Mouse (Mus musculus): ENCODE measurements around the gene Olfr270. TPM values are rescaled to one million over a fixed set of nuclear protein-coding genes. Genes with fewer than 3 reads are reported as not detected.

Olfr270 gene
- not detected in 2 replicates for polyA plus RNA-seq (2016; fragmentation: Nextera tagmentation; extraction: Ambion mirVana)

DNA sequence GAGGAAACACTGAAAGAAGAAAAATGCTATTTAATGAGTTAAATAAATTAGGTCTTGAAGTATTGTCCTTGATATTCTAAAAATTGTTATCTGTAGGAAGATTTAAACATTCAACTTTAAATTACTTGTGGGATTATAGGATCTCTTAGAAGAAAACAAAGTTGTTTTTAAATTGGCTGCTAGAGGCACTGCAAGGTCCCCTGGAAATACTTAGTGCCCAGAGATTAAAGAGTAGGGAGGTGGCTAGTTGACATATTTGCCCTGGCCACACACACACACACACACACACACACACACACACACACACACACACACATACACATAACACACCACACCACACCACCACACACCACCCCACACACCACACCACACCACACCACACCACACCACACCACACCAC lies at the start of gene Olfr270:
TSS of gene Olfr270 (plus strand) at position 301 of the 400 bp plus-strand sequence.
- no peaks in the 10 kb centered on the region for H3K36me3 ChIP-seq
- no peak within 1 kb of the TSS for H3K4me3 ChIP-seq
- DNase-seq (ENCODE audit: low spot score), result no peak
- no peaks in the 10 kb centered on the region for H3K4me1 ChIP-seq
- no peaks in the 10 kb centered on the region for H3K27me3 ChIP-seq (ENCODE audit: insufficient read depth, poor library complexity, severe bottlenecking)
- no peaks in the 10 kb centered on the region for H3K9me3 ChIP-seq
- H3K27ac ChIP-seq, result no peak within 1 kb of the TSS

GRCm38 (mm10) chr4:52916659-52917310 lies 47.6 kb upstream of the Olfr270 start:
- no peak overlapping the region for H3K27ac ChIP-seq
- no peaks in the 10 kb centered on the region for H3K27me3 ChIP-seq (ENCODE audit: insufficient read depth, poor library complexity, severe bottlenecking)
- no peak overlapping the region for H3K4me3 ChIP-seq
- WGBS, result 82% methylated on average over 6 of the region's 6 CpGs
- DNase-seq (ENCODE audit: low spot score), result no peak
- no peaks in the 10 kb centered on the region for H3K4me1 ChIP-seq
- no peaks in the 10 kb centered on the region for H3K36me3 ChIP-seq
- H3K9me3 ChIP-seq, result no peaks in the 10 kb centered on the region

DNA sequence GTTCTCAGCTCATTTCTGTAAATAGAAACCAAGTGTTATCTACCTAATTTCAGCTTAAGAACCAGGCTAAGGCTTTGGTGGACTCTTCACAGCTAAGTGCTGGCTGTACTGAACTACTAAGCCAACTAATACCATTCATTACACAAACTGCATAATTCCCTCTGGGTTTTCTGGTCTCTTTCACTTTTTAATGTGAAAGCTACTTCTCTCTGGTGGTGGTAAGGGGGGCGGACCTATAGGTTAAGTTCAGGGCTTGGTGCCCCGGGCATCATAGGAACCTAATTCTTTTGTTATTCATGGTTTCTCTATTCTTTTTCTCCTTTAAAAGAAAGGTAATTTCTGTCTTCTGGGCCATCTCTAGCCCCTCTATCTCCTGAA lies 47.0 kb upstream of the Olfr270 start:
- Histone ChIP-seq H3K27me3 (ENCODE audit: insufficient read depth, poor library complexity, severe bottlenecking) (no peaks in the 10 kb centered on the region), H3K4me1 (no peaks in the 10 kb centered on the region), H3K36me3 (no peaks in the 10 kb centered on the region), H3K9me3 (no peaks in the 10 kb centered on the region), H3K27ac (no peak overlapping the region), H3K4me3 (no peak overlapping the region)
- 82% methylated on average over 2 of the region's 2 CpGs for WGBS
- DNase-seq (ENCODE audit: low spot score), result no peak

DNA sequence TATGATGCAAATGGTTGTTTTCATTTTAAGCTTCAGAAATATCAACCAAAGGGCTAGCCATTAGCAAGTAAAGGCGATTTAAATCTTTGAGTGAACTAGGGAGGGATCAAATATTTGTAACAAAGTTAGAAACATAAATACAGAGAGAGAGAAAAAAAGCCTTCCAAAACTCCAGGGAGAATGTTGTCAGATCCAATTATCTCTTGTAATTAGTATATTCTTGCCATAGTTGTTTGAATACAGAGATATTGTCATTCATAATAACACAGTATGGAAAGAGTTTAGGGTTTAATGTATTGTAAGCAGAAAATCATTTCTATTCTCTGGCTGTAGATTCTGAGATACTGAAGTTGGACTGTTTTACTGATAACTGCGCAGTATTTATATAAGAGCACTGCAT lies 45.3 kb upstream of the Olfr270 start, which contains the start of gene Olfr272:
TSS of gene Olfr272 (minus strand) at position 101 of the 400 bp plus-strand sequence.
- no peaks in the 10 kb centered on the region for H3K4me1 ChIP-seq
- DNase-seq (ENCODE audit: low spot score), result no peak
- H3K36me3 ChIP-seq, result no peaks in the 10 kb centered on the region
- H3K4me3 ChIP-seq, result no peak within 1 kb of the TSS
- no peaks in the 10 kb centered on the region for H3K9me3 ChIP-seq
- WGBS, result 85% methylated on average over 2 of the region's 2 CpGs
- no peaks in the 10 kb centered on the region for H3K27me3 ChIP-seq (ENCODE audit: insufficient read depth, poor library complexity, severe bottlenecking)
- no peak within 1 kb of the TSS for H3K27ac ChIP-seq

DNA sequence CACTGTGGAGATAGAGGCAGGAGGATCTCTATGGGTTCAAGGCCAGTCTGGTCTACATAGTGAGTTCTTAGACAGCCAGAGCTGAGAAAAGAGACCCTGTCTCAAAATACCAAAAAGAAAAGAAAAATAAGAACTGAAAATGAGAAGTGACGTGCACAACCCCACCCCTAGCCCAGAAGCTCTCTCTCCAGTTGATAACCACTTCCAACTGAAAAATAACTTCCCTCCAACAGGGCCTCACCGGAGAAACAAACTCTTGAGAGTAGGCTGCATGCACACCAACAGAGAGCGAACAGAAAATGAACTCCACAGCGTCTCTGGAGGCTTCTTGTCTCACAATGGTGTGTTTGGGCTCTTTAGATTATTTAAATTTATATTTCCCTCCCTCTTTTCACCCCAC lies 33.9 kb upstream of the Olfr270 start:
- H3K4me1 ChIP-seq, result no peaks in the 10 kb centered on the region
- no peak for DNase-seq (ENCODE audit: low spot score)
- 84% methylated on average over 4 of the region's 4 CpGs for WGBS
- no peaks in the 10 kb centered on the region for H3K27me3 ChIP-seq (ENCODE audit: insufficient read depth, poor library complexity, severe bottlenecking)
- no peak overlapping the region for H3K4me3 ChIP-seq
- no peaks in the 10 kb centered on the region for H3K36me3 ChIP-seq
- no peak overlapping the region for H3K27ac ChIP-seq
- no peaks in the 10 kb centered on the region for H3K9me3 ChIP-seq

DNA sequence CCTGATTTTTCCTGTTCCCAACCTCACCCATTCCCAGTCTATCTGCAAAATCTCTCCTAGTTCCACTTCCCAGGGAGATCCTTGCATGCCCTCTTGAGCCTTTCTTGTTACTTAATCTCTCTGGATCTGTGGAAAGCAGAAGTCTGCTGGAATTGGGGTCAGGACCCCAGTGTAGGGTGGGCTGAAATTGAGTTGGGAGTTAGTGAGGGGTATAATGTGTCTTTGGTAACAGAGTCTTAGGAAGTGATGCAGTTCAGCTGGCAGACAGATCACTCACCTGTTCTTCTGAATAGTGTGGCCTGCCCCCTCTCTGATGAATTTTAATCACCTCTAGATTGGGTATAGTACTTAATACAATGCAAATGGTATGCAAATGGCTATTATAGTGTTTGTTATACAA lies 17.7 kb upstream of the Olfr270 start:
- Histone ChIP-seq H3K9me3 (no peaks in the 10 kb centered on the region), H3K36me3 (no peaks in the 10 kb centered on the region), H3K27ac (no peak overlapping the region), H3K4me1 (no peaks in the 10 kb centered on the region), H3K4me3 (no peak overlapping the region), H3K27me3 (ENCODE audit: insufficient read depth, poor library complexity, severe bottlenecking) (no peaks in the 10 kb centered on the region)
- DNase-seq (ENCODE audit: low spot score), result no peak

DNA sequence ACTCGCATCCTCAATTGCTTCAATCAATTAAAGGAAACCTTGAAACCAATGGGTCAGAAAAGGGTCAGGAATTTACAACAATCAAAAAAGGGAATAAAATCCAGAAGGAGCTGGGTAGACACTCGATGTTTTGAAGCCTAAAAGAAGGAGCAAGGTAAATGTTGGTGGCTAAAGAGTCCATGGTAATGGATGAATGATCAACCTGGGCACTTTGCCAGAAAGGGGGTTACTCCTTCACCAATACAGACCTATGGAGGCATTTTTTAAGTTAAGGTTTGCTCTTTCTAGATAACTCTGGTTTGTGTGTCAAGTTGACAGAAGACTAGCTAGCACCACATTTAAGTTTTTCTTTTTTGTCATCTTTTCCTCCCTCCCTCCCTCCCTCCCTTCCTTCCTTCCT lies 15.3 kb upstream of the Olfr270 start:
- DNase-seq (ENCODE audit: low spot score), result no peak
- WGBS, result 85% methylated on average over 2 of the region's 2 CpGs
- Histone ChIP-seq H3K36me3 (no peaks in the 10 kb centered on the region), H3K4me3 (no peak overlapping the region), H3K27ac (no peak overlapping the region), H3K9me3 (no peaks in the 10 kb centered on the region), H3K4me1 (no peaks in the 10 kb centered on the region), H3K27me3 (ENCODE audit: insufficient read depth, poor library complexity, severe bottlenecking) (no peaks in the 10 kb centered on the region)

- no peaks in the 10 kb centered on the region for H3K27me3 ChIP-seq (ENCODE audit: insufficient read depth, poor library complexity, severe bottlenecking)
- no peaks in the 10 kb centered on the region for H3K36me3 ChIP-seq
- no peak overlapping the region for H3K4me3 ChIP-seq
- WGBS, result 44% methylated on average over 4 of the region's 4 CpGs
- H3K9me3 ChIP-seq, result no peaks in the 10 kb centered on the region
- H3K4me1 ChIP-seq, result no peaks in the 10 kb centered on the region
- H3K27ac ChIP-seq, result no peak overlapping the region
- no peak for DNase-seq (ENCODE audit: low spot score)
These were observed 5.7 kb upstream of the Olfr270 start for GRCm38 (mm10) chr4:52958693-52959092.

DNA sequence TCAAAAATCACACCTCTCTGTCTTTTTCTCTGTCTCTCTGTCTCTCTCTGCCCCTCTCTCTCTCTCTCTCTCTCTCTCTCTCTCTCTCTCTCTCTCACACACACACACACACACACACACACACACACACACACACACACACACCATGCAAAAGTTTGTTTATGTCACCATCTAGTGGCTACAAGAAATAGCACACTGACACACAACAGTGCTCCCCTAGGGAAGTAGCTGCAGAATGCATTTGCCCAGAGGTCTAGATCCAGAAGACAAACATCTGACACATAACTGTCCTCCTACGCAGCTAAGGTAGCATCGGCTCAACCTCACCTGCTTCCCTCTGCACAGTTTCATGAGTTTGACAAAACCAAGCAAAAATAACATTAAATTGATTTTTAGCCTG lies 20.9 kb downstream of the Olfr270 start:
- Histone ChIP-seq H3K36me3 (no peaks in the 10 kb centered on the region), H3K27me3 (ENCODE audit: insufficient read depth, poor library complexity, severe bottlenecking) (no peaks in the 10 kb centered on the region), H3K4me1 (peaks cover 3% of the 10 kb centered on the region; the same call in 1 of the 2 replicates), H3K27ac (no peak overlapping the region), H3K4me3 (no peak overlapping the region), H3K9me3 (no peaks in the 10 kb centered on the region)
- WGBS, result 79% methylated on average over 2 of the region's 2 CpGs
- DNase-seq (ENCODE audit: low spot score), result no peak

DNA sequence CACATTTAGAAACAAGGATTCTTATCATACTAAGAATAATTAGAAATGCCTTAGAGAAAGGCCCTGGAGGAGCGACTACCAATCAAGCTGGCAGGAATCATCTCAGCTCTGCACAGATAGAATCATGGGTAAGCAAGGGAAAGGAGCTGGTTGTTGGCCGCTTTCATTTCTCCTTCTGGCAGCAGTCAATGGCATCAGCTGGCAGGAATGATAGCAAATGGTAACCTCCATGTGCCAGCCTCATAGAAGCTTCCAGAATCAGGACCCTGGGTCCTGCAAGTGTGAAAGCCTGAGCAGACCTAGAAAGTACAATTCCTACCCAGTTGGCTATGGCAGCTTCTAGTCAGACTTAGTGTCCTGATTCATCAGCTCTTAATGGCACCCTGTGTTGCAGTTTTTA lies 21.9 kb downstream of the Olfr270 start:
- H3K9me3 ChIP-seq, result no peaks in the 10 kb centered on the region
- 78% methylated on average over 2 of the region's 2 CpGs for WGBS
- peaks cover 3% of the 10 kb centered on the region; the same call in 1 of the 2 replicates for H3K4me1 ChIP-seq
- H3K27ac ChIP-seq, result no peak overlapping the region
- H3K4me3 ChIP-seq, result no peak overlapping the region
- DNase-seq (ENCODE audit: low spot score), result no peak
- H3K36me3 ChIP-seq, result no peaks in the 10 kb centered on the region
- H3K27me3 ChIP-seq (ENCODE audit: insufficient read depth, poor library complexity, severe bottlenecking), result no peaks in the 10 kb centered on the region

GRCm38 (mm10) chr4:52989248-52989647 lies 24.9 kb downstream of the Olfr270 start, which contains the start of gene Nipsnap3a:
Nipsnap3a (plus strand) TSS chr4:52989272.
- Histone ChIP-seq H3K9me3 (no peaks in the 10 kb centered on the region), H3K27me3 (ENCODE audit: insufficient read depth, poor library complexity, severe bottlenecking) (no peaks in the 10 kb centered on the region), H3K4me1 (peaks cover 3% of the 10 kb centered on the region; the same call in 1 of the 2 replicates), H3K4me3 (peak within 1 kb of the TSS; percentile 40; the same call in 1 of the 2 replicates), H3K27ac (no peak within 1 kb of the TSS), H3K36me3 (no peaks in the 10 kb centered on the region)
- DNase-seq (ENCODE audit: low spot score), result no peak
- 31% methylated on average over 12 of the region's 12 CpGs for WGBS

DNA sequence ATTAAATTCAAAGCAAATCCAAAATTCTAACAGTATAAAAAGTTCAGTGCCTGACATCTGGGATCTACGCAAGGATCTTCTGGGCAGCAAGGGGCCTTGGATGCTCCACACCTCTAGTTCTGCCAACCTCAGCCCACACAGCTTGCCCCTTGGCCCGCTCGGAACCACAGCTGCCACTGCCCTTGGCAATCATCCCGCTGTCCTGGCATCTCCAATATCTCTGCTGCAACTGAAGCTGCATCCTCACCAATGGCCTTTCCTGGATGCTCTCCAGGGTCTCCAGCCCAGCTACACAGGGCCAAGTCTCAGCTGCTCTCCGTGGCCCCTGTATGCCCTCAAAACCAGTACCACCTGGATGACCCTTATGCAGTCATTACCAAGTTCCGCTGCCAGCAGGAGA lies 35.1 kb downstream of the Olfr270 start:
- WGBS, result 97% methylated on average over 6 of the region's 6 CpGs
- no peak overlapping the region for H3K27ac ChIP-seq
- no peaks in the 10 kb centered on the region for H3K27me3 ChIP-seq (ENCODE audit: insufficient read depth, poor library complexity, severe bottlenecking)
- no peaks in the 10 kb centered on the region for H3K9me3 ChIP-seq
- H3K4me1 ChIP-seq, result no peaks in the 10 kb centered on the region; the same call in 1 of the 2 replicates
- no peak overlapping the region for H3K4me3 ChIP-seq
- no peaks in the 10 kb centered on the region for H3K36me3 ChIP-seq
- DNase-seq (ENCODE audit: low spot score), result no peak

- Histone ChIP-seq H3K4me3 (no peak overlapping the region), H3K36me3 (no peaks in the 10 kb centered on the region), H3K27me3 (ENCODE audit: insufficient read depth, poor library complexity, severe bottlenecking) (no peaks in the 10 kb centered on the region), H3K9me3 (no peaks in the 10 kb centered on the region), H3K4me1 (no peaks in the 10 kb centered on the region; the same call in 1 of the 2 replicates), H3K27ac (no peak overlapping the region)
- 52% methylated on average over 8 of the region's 8 CpGs for WGBS
- no peak for DNase-seq (ENCODE audit: low spot score)
These were observed 35.8 kb downstream of the Olfr270 start for GRCm38 (mm10) chr4:53000154-53000553.

DNA sequence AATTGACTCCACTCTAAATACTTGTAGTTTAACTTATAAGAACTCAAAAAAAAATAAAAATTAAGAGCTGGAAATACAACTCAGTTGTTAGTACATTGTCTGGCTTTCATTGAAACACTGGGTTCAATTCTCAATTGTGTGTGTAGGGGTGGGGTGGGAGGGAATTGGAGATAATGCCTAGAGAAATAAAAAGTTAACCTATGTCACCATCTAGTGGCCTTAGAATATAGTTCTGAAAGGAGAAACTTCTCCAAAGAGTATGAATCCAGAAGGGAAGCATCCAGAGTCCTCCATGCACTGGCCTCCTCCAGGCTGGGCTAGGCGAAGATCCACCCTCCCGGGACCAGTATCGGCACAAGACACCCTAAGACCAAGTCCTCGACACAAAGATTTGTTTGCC lies 44.8 kb downstream of the Olfr270 start:
- Histone ChIP-seq H3K4me3 (no peak overlapping the region), H3K27me3 (ENCODE audit: insufficient read depth, poor library complexity, severe bottlenecking) (no peaks in the 10 kb centered on the region), H3K9me3 (no peaks in the 10 kb centered on the region), H3K4me1 (peaks cover 4% of the 10 kb centered on the region; the same call in 1 of the 2 replicates), H3K27ac (no peak overlapping the region), H3K36me3 (0 out of 2 replicates have a peak, but pooled peaks cover 3% of the 10 kb centered on the region)
- DNase-seq (ENCODE audit: low spot score), result no peak
- 64% methylated on average over 4 of the region's 4 CpGs for WGBS

Data from heart, embryonic 10.5 days (tissue).